Mouse (Mus musculus): ENCODE measurements around the gene Ptpn11. TPM values are rescaled to one million over a fixed set of nuclear protein-coding genes. Genes with fewer than 3 reads are reported as not detected.

Ptpn11 gene
- polyA plus RNA-seq, 1 experiment = 64.1 TPM

GRCm38 (mm10) chr5:121172835-121173234 is 18.4 kb downstream of the Ptpn11 start:
- H3K4me3 ChIP-seq (ENCODE audit: insufficient read depth, low read depth, low read length) = no peak overlapping the region
- H3K4me1 ChIP-seq (ENCODE audit: control insufficient read depth, insufficient read depth, insufficient read length, low read length) = 0 out of 2 replicates have a peak, but pooled peaks cover 6% of the 10 kb centered on the region
- H3K27ac ChIP-seq (replicated peaks; ENCODE audit: low read depth, low read length) = no peak overlapping the region

- Histone ChIP-seq H3K4me3 (ENCODE audit: insufficient read depth, low read depth, low read length) (no peak overlapping the region), H3K4me1 (ENCODE audit: control insufficient read depth, insufficient read depth, insufficient read length, low read length) (0 out of 2 replicates have a peak, but pooled peaks cover 3% of the 10 kb centered on the region), H3K27ac (replicated peaks; ENCODE audit: low read depth, low read length) (no peak overlapping the region)
Measured at GRCm38 (mm10) chr5:121169588-121169987, 21.6 kb downstream of the Ptpn11 start.

- no peak overlapping the region for H3K4me3 ChIP-seq (ENCODE audit: insufficient read depth, low read depth, low read length)
- no peak overlapping the region for H3K27ac ChIP-seq (replicated peaks; ENCODE audit: low read depth, low read length)
- H3K4me1 ChIP-seq (ENCODE audit: control insufficient read depth, insufficient read depth, insufficient read length, low read length) = no peaks in the 10 kb centered on the region
Measured at GRCm38 (mm10) chr5:121166884-121167283, 24.3 kb downstream of the Ptpn11 start.

GRCm38 (mm10) chr5:121162923-121163322 is 28.3 kb downstream of the Ptpn11 start:
- Histone ChIP-seq H3K4me1 (ENCODE audit: control insufficient read depth, insufficient read depth, insufficient read length, low read length) (no peaks in the 10 kb centered on the region), H3K4me3 (ENCODE audit: insufficient read depth, low read depth, low read length) (no peak overlapping the region), H3K27ac (replicated peaks; ENCODE audit: low read depth, low read length) (no peak overlapping the region)

- Histone ChIP-seq H3K4me3 (ENCODE audit: insufficient read depth, low read depth, low read length) (no peak overlapping the region), H3K4me1 (ENCODE audit: control insufficient read depth, insufficient read depth, insufficient read length, low read length) (no peaks in the 10 kb centered on the region), H3K27ac (replicated peaks; ENCODE audit: low read depth, low read length) (no peak overlapping the region)
Measured at GRCm38 (mm10) chr5:121162285-121162684, 28.9 kb downstream of the Ptpn11 start.

GRCm38 (mm10) chr5:121158966-121159365 is 32.2 kb downstream of the Ptpn11 start:
- Histone ChIP-seq H3K4me3 (ENCODE audit: insufficient read depth, low read depth, low read length) (no peak overlapping the region), H3K4me1 (ENCODE audit: control insufficient read depth, insufficient read depth, insufficient read length, low read length) (no peaks in the 10 kb centered on the region), H3K27ac (replicated peaks; ENCODE audit: low read depth, low read length) (no peak overlapping the region)

- Histone ChIP-seq H3K4me3 (ENCODE audit: insufficient read depth, low read depth, low read length) (no peak overlapping the region), H3K27ac (replicated peaks; ENCODE audit: low read depth, low read length) (no peak overlapping the region), H3K4me1 (ENCODE audit: control insufficient read depth, insufficient read depth, insufficient read length, low read length) (no peaks in the 10 kb centered on the region)
Measured at GRCm38 (mm10) chr5:121157489-121157888, 33.7 kb downstream of the Ptpn11 start.

GRCm38 (mm10) chr5:121157017-121157416 is 34.2 kb downstream of the Ptpn11 start:
- Histone ChIP-seq H3K4me3 (ENCODE audit: insufficient read depth, low read depth, low read length) (no peak overlapping the region), H3K27ac (replicated peaks; ENCODE audit: low read depth, low read length) (no peak overlapping the region), H3K4me1 (ENCODE audit: control insufficient read depth, insufficient read depth, insufficient read length, low read length) (no peaks in the 10 kb centered on the region)

- no peak overlapping the region for H3K27ac ChIP-seq (replicated peaks; ENCODE audit: low read depth, low read length)
- H3K4me3 ChIP-seq (ENCODE audit: insufficient read depth, low read depth, low read length) = no peak overlapping the region
- H3K4me1 ChIP-seq (ENCODE audit: control insufficient read depth, insufficient read depth, insufficient read length, low read length) = no peaks in the 10 kb centered on the region
Measured at GRCm38 (mm10) chr5:121156121-121156520, 35.1 kb downstream of the Ptpn11 start.

GRCm38 (mm10) chr5:121150684-121151083 is 40.5 kb downstream of the Ptpn11 start:
- no peak overlapping the region for H3K27ac ChIP-seq (replicated peaks; ENCODE audit: low read depth, low read length)
- no peak overlapping the region for H3K4me3 ChIP-seq (ENCODE audit: insufficient read depth, low read depth, low read length)
- no peaks in the 10 kb centered on the region for H3K4me1 ChIP-seq (ENCODE audit: control insufficient read depth, insufficient read depth, insufficient read length, low read length)

GRCm38 (mm10) chr5:121149246-121149645 is 42.0 kb downstream of the Ptpn11 start:
- Histone ChIP-seq H3K27ac (replicated peaks; ENCODE audit: low read depth, low read length) (no peak overlapping the region), H3K4me3 (ENCODE audit: insufficient read depth, low read depth, low read length) (no peak overlapping the region), H3K4me1 (ENCODE audit: control insufficient read depth, insufficient read depth, insufficient read length, low read length) (no peaks in the 10 kb centered on the region)

- Histone ChIP-seq H3K4me3 (ENCODE audit: insufficient read depth, low read depth, low read length) (no peak overlapping the region), H3K27ac (replicated peaks; ENCODE audit: low read depth, low read length) (no peak overlapping the region), H3K4me1 (ENCODE audit: control insufficient read depth, insufficient read depth, insufficient read length, low read length) (no peaks in the 10 kb centered on the region)
Measured at GRCm38 (mm10) chr5:121146275-121146674, 44.9 kb downstream of the Ptpn11 start.

GRCm38 (mm10) chr5:121145609-121146008 is 45.6 kb downstream of the Ptpn11 start:
- no peak overlapping the region for H3K4me3 ChIP-seq (ENCODE audit: insufficient read depth, low read depth, low read length)

GRCm38 (mm10) chr5:121144441-121145238 is 46.6 kb downstream of the Ptpn11 start:
- no peak overlapping the region for H3K27ac ChIP-seq (replicated peaks; ENCODE audit: low read depth, low read length)
- H3K4me1 ChIP-seq (ENCODE audit: control insufficient read depth, insufficient read depth, insufficient read length, low read length) = no peaks in the 10 kb centered on the region
- no peak overlapping the region for H3K4me3 ChIP-seq (ENCODE audit: insufficient read depth, low read depth, low read length)

More at GRCm38 (mm10) chr5:121145609-121146008, 45.6 kb downstream of the Ptpn11 start:
- H3K27ac ChIP-seq (replicated peaks; ENCODE audit: low read depth, low read length) = no peak overlapping the region
- no peaks in the 10 kb centered on the region for H3K4me1 ChIP-seq (ENCODE audit: control insufficient read depth, insufficient read depth, insufficient read length, low read length)

- H3K4me1 ChIP-seq (ENCODE audit: control insufficient read depth, insufficient read depth, insufficient read length, low read length) = no peaks in the 10 kb centered on the region
- no peak overlapping the region for H3K27ac ChIP-seq (replicated peaks; ENCODE audit: low read depth, low read length)
- H3K4me3 ChIP-seq (ENCODE audit: insufficient read depth, low read depth, low read length) = no peak overlapping the region
Measured at GRCm38 (mm10) chr5:121142431-121143119, 48.6 kb downstream of the Ptpn11 start.

GRCm38 (mm10) chr5:121140276-121140675 is 50.9 kb downstream of the Ptpn11 start:
- no peak overlapping the region for H3K27ac ChIP-seq (replicated peaks; ENCODE audit: low read depth, low read length)
- H3K4me1 ChIP-seq (ENCODE audit: control insufficient read depth, insufficient read depth, insufficient read length, low read length) = no peaks in the 10 kb centered on the region
- no peak overlapping the region for H3K4me3 ChIP-seq (ENCODE audit: insufficient read depth, low read depth, low read length)

All from brown adipose tissue, adult 24 weeks (tissue).